Mouse (Mus musculus) heart, adult 2 months (tissue): Measurements from ENCODE around the gene Pcbd2.

ENCODE experiments used
- CTCF ChIP-seq: fragments of 200-600 bp; IDR thresholded peaks from 2 replicates; pipeline ENCODE4 v1.8.1; 2022; ENCODE audit warnings: antibody characterized with exemption, mild to moderate bottlenecking, moderate library complexity
- EP300 ChIP-seq: fragments of 200-500 bp; IDR thresholded peaks from 2 replicates; pipeline ENCODE4 v1.6.1; 2011; ENCODE audit warnings: low read depth, low read length, control low read depth; ENCODE audit not compliant: insufficient read depth
- POLR2A ChIP-seq: fragments of 200-500 bp; IDR thresholded peaks from 2 replicates; pipeline ENCODE4 v1.6.1; 2011; ENCODE audit warnings: mild to moderate bottlenecking, low read depth, low read length, control low read depth; ENCODE audit not compliant: insufficient read depth

- TF ChIP-seq CTCF (no peak), EP300 (no peak), POLR2A (no peak)
These were observed 15.1 kb downstream of the Pcbd2 start for GRCm38 (mm10) chr13:55742306-55742705.
